Mouse (Mus musculus) forebrain, embryonic 13.5 days (tissue): ENCODE measurements at regions not wholly inside any gene's neighbourhood (a gene's known extent, or its start where the extent isn't known, plus 50 kb on each side); places are given as distances from the start of the nearest gene placed in this dataset.
"Not testable (repeated sequence)": the region's sequence is repeated elsewhere in the genome, so short reads cannot be mapped to it uniquely, and the experiment has no call there.

ENCODE experiments used
- ATAC-seq: fragments of 200-750 bp; cut with Nextera tagmentation; 2 replicates; pipeline ENCODE4 v1.8.0; 2017
- H3K27ac ChIP-seq: fragments of 300-500 bp; sonication (generic); 2 replicates; pipeline ENCODE4 v1.5.1; 2015; ENCODE audit warnings: inconsistent platforms, mild to moderate bottlenecking, moderate library complexity
- H3K27me3 ChIP-seq: fragments of 300-500 bp; sonication (generic); 2 replicates; pipeline ENCODE4 v1.6.1; 2015; ENCODE audit warnings: mild to moderate bottlenecking, inconsistent platforms
- H3K36me3 ChIP-seq: fragments of 300-500 bp; sonication (generic); 2 replicates; pipeline ENCODE4 v1.6.1; 2015; ENCODE audit warnings: mild to moderate bottlenecking, inconsistent platforms; ENCODE audit not compliant: poor library complexity, severe bottlenecking
- H3K4me1 ChIP-seq: fragments of 300-500 bp; sonication (generic); 2 replicates; pipeline ENCODE4 v1.6.1; 2015; ENCODE audit warnings: inconsistent platforms
- H3K4me2 ChIP-seq: fragments of 300-500 bp; sonication (generic); 2 replicates; pipeline ENCODE4 v1.6.1; 2015; ENCODE audit warnings: inconsistent platforms, mild to moderate bottlenecking, moderate library complexity
- H3K4me3 ChIP-seq: fragments of 300-500 bp; sonication (generic); 2 replicates; pipeline ENCODE4 v1.5.1; 2015; ENCODE audit warnings: mild to moderate bottlenecking, inconsistent platforms
- H3K9ac ChIP-seq: fragments of 300-500 bp; sonication (generic); 2 replicates; pipeline ENCODE4 v1.6.1; 2015; ENCODE audit warnings: mild to moderate bottlenecking, inconsistent platforms
- H3K9me3 ChIP-seq: fragments of 300-500 bp; sonication (generic); replicated peaks from 2 replicates; pipeline ENCODE4 v1.6.1; 2016; ENCODE audit warnings: inconsistent platforms
- WGBS: fragments of 180-500 bp; shearing (Covaris S2); methylation state at CpG from one replicate; pipeline ENCODE4 v1.1.7; 2015; 5-methylcytosine and 5-hydroxymethylcytosine counted together

GRCm38 (mm10) chr8:102024472-102024871 is 761.0 kb downstream of the Cdh11 start:
- Histone ChIP-seq H3K27ac (no peak overlapping the region), H3K9ac (no peak overlapping the region), H3K27me3 (no peaks in the 10 kb centered on the region), H3K36me3 (no peaks in the 10 kb centered on the region), H3K4me2 (no peak overlapping the region), H3K4me3 (no peak overlapping the region), H3K9me3 (no peaks in the 10 kb centered on the region), H3K4me1 (no peaks in the 10 kb centered on the region)
- 80% methylated on average over 1 of the region's 1 CpGs for WGBS
- no peak for ATAC-seq

DNA sequence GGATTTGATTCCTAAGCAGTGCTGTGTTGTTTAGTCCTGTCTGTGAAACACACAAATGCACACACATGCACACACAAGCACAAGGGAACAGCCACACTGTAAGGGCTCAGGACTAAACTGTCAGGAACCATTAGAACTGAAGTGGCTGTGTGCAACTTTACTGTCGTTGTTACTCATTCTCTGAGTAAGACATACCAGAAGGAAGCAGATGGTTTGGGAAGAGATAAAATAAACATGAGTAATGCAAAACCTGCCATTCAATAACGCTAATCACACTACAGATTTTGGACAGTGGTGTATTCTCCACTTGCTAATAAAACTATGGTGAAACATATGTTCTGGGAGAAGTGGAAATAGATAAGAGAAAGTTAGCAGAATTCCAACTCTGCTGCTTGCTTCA is 767.7 kb downstream of the Cdh11 start:
- Histone ChIP-seq H3K4me2 (no peak overlapping the region), H3K9ac (no peak overlapping the region), H3K4me3 (no peak overlapping the region), H3K27ac (no peak overlapping the region), H3K27me3 (no peaks in the 10 kb centered on the region), H3K4me1 (no peaks in the 10 kb centered on the region), H3K9me3 (no peaks in the 10 kb centered on the region), H3K36me3 (no peaks in the 10 kb centered on the region)
- ATAC-seq, result no peak
- WGBS, result 73% methylated on average over 2 of the region's 2 CpGs

GRCm38 (mm10) chr8:102000326-102001016 is 785.0 kb downstream of the Cdh11 start:
- Histone ChIP-seq H3K27ac (no peak overlapping the region), H3K4me1 (no peaks in the 10 kb centered on the region), H3K4me2 (no peak overlapping the region), H3K9ac (no peak overlapping the region), H3K27me3 (no peaks in the 10 kb centered on the region), H3K4me3 (no peak overlapping the region), H3K36me3 (no peaks in the 10 kb centered on the region), H3K9me3 (no peaks in the 10 kb centered on the region)
- ATAC-seq, result peak; percentile 13; the same call in 1 of the 2 replicates
- 76% methylated on average over 4 of the region's 4 CpGs for WGBS

GRCm38 (mm10) chr8:101996761-101997160 is 788.7 kb downstream of the Cdh11 start:
- not testable (repeated sequence) for H3K4me3 ChIP-seq, ATAC-seq, H3K9ac ChIP-seq, H3K27ac ChIP-seq, H3K27me3 ChIP-seq, H3K4me2 ChIP-seq, H3K36me3 ChIP-seq, H3K9me3 ChIP-seq, H3K4me1 ChIP-seq
- WGBS, result 69% methylated on average over 2 of the region's 2 CpGs

DNA sequence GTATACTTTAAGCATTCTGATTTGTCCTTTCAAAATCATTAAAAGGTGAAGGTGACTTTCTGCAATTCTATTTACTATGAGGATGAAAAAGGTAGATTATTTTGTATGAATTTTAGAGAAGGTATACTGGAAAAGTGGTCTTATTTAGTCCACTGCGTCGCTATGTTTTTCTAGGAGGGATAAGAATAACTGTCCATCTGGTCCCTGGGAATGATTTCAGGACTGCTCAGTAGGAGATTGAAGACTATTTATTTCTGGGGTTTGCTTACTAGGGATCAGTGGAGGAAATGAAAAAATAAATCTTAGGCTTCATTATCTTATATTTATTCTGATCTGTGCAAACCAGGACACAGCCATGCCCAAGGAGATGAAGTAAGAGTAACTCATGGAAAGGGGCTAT is 828.6 kb downstream of the Cdh11 start:
- ATAC-seq, result no peak
- 88% methylated on average over 2 of the region's 2 CpGs for WGBS
- H3K9me3 ChIP-seq, result no peaks in the 10 kb centered on the region
- no peak overlapping the region for H3K27ac ChIP-seq
- no peaks in the 10 kb centered on the region for H3K27me3 ChIP-seq
- no peaks in the 10 kb centered on the region for H3K4me1 ChIP-seq
- no peak overlapping the region for H3K4me3 ChIP-seq
- H3K4me2 ChIP-seq, result no peak overlapping the region
- H3K36me3 ChIP-seq, result no peaks in the 10 kb centered on the region
- H3K9ac ChIP-seq, result no peak overlapping the region

DNA sequence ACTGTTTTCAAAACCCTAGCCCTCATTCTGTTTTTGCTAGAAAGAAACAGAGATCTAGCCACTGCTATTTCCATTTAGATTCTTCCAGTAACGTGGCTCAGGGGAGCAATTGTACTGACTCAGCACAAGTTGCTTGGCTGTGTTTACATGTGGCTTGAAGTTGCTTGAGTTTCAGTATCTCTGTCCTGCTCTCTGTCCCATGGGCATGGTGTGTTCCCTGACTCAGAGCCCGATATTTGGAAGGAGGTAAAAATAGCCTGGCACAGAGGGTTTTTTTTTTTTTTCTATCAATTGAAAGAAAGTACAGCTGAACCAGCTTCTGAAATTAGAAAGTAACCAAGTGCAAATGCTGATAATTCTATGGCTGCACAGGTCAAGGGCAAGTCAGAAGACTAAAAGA is 834.8 kb downstream of the Cdh11 start:
- no peak overlapping the region for H3K27ac ChIP-seq
- H3K36me3 ChIP-seq, result no peaks in the 10 kb centered on the region
- no peak overlapping the region for H3K4me3 ChIP-seq
- no peak overlapping the region for H3K4me2 ChIP-seq
- ATAC-seq, result no peak
- no peaks in the 10 kb centered on the region for H3K9me3 ChIP-seq
- no peak overlapping the region for H3K9ac ChIP-seq
- H3K4me1 ChIP-seq, result no peaks in the 10 kb centered on the region
- WGBS, result 72% methylated on average over 2 of the region's 2 CpGs
- H3K27me3 ChIP-seq, result no peaks in the 10 kb centered on the region

DNA sequence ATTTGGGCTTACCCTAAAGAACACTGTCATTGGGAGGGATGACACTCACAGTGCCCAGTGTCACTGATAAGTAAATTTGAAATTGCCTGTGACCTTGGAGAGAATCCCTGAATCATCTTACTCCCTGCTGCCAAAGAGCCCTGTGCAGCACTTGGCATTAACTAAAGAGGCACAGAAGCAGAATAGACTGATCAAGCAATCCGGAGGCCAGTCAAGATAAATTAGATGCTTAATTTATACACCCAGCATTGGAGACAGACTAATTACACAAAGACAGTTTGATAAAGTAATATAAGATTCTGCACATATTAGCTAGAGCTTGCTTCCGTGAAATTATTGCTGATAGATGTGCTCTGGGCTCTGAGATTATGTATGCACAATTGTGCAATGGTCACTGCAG is 847.6 kb downstream of the Cdh11 start:
- H3K4me3 ChIP-seq, result no peak overlapping the region
- no peaks in the 10 kb centered on the region for H3K27me3 ChIP-seq
- no peak overlapping the region for H3K4me2 ChIP-seq
- no peaks in the 10 kb centered on the region for H3K9me3 ChIP-seq
- no peak overlapping the region for H3K27ac ChIP-seq
- WGBS, result 77% methylated on average over 2 of the region's 2 CpGs
- no peaks in the 10 kb centered on the region for H3K4me1 ChIP-seq
- H3K9ac ChIP-seq, result no peak overlapping the region
- ATAC-seq, result no peak
- H3K36me3 ChIP-seq, result no peaks in the 10 kb centered on the region

DNA sequence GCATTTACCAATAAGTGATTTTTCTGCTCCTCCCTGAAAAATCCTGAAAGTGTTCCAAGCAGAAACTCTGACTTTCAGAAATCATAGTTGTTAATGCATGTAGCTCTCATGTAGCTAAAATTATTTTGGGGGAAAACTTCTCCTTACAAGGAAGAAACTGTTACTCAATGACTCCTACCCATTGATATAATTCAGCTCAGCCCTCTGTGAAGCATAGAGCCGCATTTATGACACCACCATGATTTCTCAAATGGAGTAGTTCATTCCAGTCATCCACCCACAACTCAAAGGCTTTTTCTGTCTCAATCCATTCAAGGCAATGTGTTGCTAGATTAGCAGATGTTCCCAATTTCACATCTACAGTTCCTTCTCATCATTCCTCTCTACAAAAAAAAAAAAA is 871.8 kb downstream of the Cdh11 start:
- Histone ChIP-seq H3K27me3 (no peaks in the 10 kb centered on the region), H3K4me1 (no peaks in the 10 kb centered on the region), H3K9ac (no peak overlapping the region), H3K36me3 (no peaks in the 10 kb centered on the region), H3K4me2 (no peak overlapping the region), H3K4me3 (no peak overlapping the region), H3K9me3 (no peaks in the 10 kb centered on the region), H3K27ac (no peak overlapping the region)
- no peak for ATAC-seq
- 93% methylated on average over 1 of the region's 1 CpGs for WGBS
